Mouse (Mus musculus): ENCODE measurements around the gene Ubxn11. TPM values are rescaled to one million over a fixed set of nuclear protein-coding genes. Genes with fewer than 3 reads are reported as not detected.

Gene Ubxn11
- polyA plus RNA-seq, 1 experiment from 2014 or later, result 10.0 TPM

DNA sequence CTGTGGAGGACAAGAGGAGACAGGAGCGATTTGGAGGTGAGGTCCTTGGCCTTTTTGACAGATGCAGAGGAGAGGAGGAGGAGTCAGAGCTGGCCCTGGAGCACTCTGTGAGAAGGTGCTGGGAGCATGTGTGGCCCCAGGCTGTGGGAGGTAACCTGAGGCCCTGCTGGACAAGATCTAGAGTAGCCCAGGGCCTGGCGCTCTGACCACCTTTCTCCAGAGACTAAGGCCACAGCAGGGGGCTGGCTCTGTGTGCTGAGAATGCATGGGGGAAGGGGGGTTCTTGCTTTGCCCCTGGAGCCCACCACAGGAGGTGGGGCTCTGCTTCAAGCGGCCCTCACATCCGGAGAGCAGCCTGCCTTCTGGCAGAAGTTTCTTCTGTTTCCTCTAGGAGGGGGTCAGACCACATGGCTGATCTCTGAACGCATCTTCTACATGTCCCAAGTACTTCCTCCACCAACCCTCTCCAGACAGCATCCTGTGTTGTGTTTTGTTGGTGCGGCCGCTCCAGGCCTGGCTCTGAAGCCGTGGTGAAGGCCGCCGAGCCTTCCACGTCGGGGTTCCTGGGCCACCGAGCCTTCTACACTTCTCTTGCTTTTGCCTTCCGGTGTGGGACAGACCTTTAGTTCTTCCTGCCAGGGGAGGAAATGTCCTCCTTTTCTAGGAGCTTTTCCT, 15.9 kb downstream of the Ubxn11 start:
- H3K27me3 ChIP-seq, result no peaks in the 10 kb centered on the region
- DNase-seq (ENCODE audit: low read depth, low spot score) (no peak), ATAC-seq (no peak)
- no peak for TF ChIP-seq CTCF (IDR thresholded peaks at IDR 0.05)
- CTCF ChIA-PET, result no interaction called here
- POLR2A ChIA-PET, result no interaction called here
- in situ Hi-C loops (cut with MboI; ENCODE audit: low pct_unique_long_range_greater_than_20kb), result no loop called here

DNA sequence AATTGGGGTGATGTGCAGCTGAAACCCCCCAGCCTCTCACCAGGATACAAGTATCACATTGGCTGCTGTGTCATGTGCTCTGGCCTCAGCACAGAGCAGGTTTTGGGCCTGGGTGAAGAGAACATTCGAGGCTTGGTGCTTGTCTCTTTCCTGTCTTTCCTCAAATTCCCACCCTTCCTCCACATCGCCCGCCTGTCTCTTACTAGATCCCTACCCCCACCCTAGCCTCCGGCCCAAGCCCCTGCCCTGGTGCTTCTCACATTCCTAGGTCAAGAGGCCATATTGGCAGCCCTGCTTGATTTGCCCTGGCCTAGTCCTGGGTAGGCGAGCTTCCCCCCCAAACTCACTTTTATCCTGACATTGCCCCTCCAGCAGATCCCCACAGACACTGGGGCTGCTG, 16.7 kb downstream of the Ubxn11 start:
- DNase-seq (ENCODE audit: low read depth, low spot score) (no peak), ATAC-seq (no peak)
- in situ Hi-C loops (cut with MboI; ENCODE audit: low pct_unique_long_range_greater_than_20kb), result no loop called here
- H3K27me3 ChIP-seq, result no peaks in the 10 kb centered on the region
- TF ChIP-seq CTCF (IDR thresholded peaks at IDR 0.05), result no peak
- ChIA-PET CTCF (no interaction called here), POLR2A (no interaction called here)

DNA sequence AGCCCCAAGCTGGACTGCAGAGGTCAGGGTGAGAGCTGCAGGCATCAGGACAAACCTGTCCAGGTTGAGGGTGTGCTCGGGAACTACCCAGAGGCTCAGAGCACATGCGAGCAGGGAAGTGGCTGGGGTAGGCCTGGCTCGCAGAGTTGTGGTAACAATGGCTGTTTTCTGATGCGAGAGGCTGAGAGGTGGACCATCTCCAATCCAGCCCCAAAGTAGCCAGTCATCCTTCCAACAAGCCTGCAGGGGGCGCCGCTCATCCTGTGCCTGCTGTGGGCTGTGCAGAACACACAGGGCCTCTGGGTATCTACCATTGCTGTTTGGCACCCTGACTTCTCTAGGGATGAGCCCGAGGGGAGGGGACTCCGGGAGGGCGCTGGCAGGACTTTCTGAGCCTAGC, 17.3 kb downstream of the Ubxn11 start:
- in situ Hi-C loops (cut with MboI; ENCODE audit: low pct_unique_long_range_greater_than_20kb), result no loop called here
- no peak for DNase-seq (ENCODE audit: low read depth, low spot score)
- no peaks in the 10 kb centered on the region for H3K27me3 ChIP-seq
- no peak for TF ChIP-seq CTCF (IDR thresholded peaks at IDR 0.05)
- no peak for ATAC-seq
- CTCF ChIA-PET, result no interaction called here
- POLR2A ChIA-PET, result no interaction called here

DNA sequence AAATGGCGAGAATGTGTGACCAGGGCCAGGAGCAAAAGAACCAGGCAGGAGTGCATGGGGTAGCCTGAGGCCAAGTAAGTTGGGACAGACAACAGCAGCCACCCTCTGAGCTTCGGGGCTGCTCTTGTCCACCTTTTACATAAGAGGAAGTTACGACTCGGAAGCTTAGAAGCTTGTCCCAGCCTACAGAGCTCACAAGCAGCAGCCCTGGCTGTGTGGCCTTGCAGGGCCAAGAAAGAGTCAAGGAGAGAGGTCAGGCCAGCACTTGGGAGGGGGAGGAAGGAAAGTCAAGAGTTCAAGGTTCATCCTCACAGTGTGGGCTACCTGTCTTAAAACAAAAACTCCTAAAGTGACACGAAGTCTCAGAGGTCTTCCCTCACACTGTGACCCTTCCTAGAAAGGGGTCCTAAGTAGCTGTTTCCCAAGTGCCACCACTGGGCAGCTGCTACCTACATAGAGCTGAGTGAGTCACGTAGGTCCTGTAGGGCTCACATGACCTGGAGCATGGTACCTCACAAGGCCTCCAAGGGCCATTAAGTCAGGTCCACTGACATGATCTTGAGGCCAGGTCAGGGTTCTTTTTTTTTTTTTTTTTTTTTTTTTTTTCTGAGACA, 17.9 kb downstream of the Ubxn11 start:
- POLR2A ChIA-PET, result no interaction called here
- CTCF ChIA-PET, result no interaction called here
- in situ Hi-C loops (cut with MboI; ENCODE audit: low pct_unique_long_range_greater_than_20kb), result no loop called here
- ATAC-seq (no peak), DNase-seq (ENCODE audit: low read depth, low spot score) (no peak)
- no peaks in the 10 kb centered on the region for H3K27me3 ChIP-seq
- no peak for TF ChIP-seq CTCF (IDR thresholded peaks at IDR 0.05)

DNA sequence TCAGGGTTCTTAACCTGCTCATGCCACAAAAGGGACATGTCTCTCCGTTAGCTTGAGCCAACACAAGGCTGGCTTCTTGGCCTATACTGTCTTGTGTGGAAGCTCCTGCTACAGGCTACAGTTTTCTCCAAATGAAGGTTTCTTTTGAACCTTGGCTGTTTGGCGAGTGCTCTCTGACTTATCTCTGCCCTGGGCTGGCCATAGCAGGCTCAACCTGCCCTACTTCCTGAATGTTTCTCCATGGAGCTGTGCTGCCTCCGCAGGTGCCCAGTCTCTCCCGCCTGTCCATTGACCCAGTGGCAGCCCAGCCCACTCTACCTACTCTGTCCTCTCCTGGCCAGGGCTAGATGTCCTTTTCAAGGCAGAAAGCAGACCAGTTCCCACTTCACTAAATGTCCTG, 18.5 kb downstream of the Ubxn11 start:
- CTCF ChIA-PET, result no interaction called here
- no peak for TF ChIP-seq CTCF (IDR thresholded peaks at IDR 0.05)
- in situ Hi-C loops (cut with MboI; ENCODE audit: low pct_unique_long_range_greater_than_20kb), result no loop called here
- DNase-seq (ENCODE audit: low read depth, low spot score), result no peak
- no peaks in the 10 kb centered on the region for H3K27me3 ChIP-seq
- no peak for ATAC-seq
- POLR2A ChIA-PET, result interaction anchor here (0.7 kb wide), 1 partner anchor 23 kb away, joined by 3 read pairs; no protein-coding TSS in a partner anchor

DNA sequence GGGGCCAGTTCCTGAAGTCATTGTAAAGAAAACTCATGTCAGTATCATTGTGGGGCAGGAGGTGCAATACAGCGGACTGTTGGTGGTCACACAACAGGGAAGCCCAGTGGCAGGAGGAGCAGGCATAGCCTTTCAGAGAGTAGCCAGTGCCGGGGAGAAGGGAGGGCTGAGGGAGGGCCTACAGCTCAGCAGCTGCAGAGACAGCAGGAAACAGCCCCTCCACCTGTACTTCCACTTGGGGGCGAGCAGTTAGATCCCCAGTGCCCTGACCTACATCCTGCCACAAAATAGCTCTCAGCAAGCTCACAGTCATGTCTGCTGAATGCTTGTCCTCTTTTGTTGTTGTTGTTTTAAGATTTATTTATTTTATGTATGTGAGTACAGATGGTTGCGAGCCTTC, 19.2 kb downstream of the Ubxn11 start:
- ATAC-seq (no peak), DNase-seq (ENCODE audit: low read depth, low spot score) (no peak)
- no peak for TF ChIP-seq CTCF (IDR thresholded peaks at IDR 0.05)
- ChIA-PET CTCF (no interaction called here), POLR2A (interaction anchor here (0.7 to 0.9 kb wide), 2 partner anchors 24 to 27 kb away, joined by 3 to 4 read pairs; partner anchors contain the start of gene Cd52)
- no peaks in the 10 kb centered on the region for H3K27me3 ChIP-seq
- in situ Hi-C loops (cut with MboI; ENCODE audit: low pct_unique_long_range_greater_than_20kb), result no loop called here

DNA sequence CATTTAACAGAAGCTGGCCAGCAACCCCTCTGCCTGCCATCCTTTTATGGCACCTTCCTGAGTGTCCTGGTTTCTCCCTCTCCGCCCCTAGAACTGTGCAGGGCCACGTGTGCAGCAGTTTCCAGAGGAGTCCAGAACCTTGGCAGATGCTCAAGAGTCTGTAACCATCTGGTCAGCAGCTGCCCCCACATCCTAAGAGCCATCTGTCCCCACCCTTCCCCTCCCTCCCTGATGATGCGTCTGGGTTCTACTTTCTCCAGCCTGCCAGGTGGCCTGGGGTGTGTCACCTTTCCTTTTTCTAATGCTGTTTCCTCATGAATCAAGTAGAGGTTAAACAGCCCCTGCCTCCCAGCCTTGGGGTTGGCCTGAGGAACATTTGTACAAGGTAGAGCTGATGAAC, 19.9 kb downstream of the Ubxn11 start:
- POLR2A ChIA-PET, result interaction anchor here (0.9 kb wide), 1 partner anchor 27 kb away, joined by 4 read pairs; the partner anchor contains the start of gene Cd52
- DNase-seq (ENCODE audit: low read depth, low spot score) (no peak), ATAC-seq (no peak)
- H3K27me3 ChIP-seq, result no peaks in the 10 kb centered on the region
- CTCF ChIA-PET, result interaction anchor here (1.4 kb wide), 1 partner anchor 30 kb away, joined by 3 read pairs; no protein-coding TSS in a partner anchor
- TF ChIP-seq CTCF (IDR thresholded peaks at IDR 0.05), result no peak
- in situ Hi-C loops (cut with MboI; ENCODE audit: low pct_unique_long_range_greater_than_20kb), result no loop called here

DNA sequence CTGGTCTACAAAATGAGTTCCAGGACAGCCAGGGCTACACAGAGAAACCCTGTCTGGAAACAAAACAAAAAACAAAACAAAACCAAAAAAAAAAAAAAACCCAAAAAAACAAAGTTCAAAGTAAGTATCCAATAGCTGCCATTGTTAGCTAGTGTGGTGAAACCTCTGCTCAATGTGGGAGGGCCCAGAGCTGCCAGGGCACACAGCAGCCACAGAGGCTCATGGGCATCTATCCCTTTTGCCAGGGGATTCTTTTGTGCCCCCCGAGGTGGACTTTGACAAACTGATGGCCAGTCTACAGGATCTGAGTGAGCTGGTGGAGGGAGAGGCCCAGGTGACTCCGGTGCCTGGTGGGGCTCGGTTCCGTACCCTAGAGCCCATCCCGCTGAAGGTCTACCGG, 20.8 kb downstream of the Ubxn11 start:
- CTCF ChIA-PET, result interaction anchor here (1.0 to 1.7 kb wide), 4 partner anchors 10 to 31 kb away, joined by 3 read pairs; no protein-coding TSS in a partner anchor
- TF ChIP-seq CTCF (IDR thresholded peaks at IDR 0.05), result no peak
- DNase-seq (ENCODE audit: low read depth, low spot score), result no peak
- H3K27me3 ChIP-seq, result no peaks in the 10 kb centered on the region
- in situ Hi-C loops (cut with MboI; ENCODE audit: low pct_unique_long_range_greater_than_20kb), result no loop called here
- ATAC-seq, result no peak
- POLR2A ChIA-PET, result no interaction called here

DNA sequence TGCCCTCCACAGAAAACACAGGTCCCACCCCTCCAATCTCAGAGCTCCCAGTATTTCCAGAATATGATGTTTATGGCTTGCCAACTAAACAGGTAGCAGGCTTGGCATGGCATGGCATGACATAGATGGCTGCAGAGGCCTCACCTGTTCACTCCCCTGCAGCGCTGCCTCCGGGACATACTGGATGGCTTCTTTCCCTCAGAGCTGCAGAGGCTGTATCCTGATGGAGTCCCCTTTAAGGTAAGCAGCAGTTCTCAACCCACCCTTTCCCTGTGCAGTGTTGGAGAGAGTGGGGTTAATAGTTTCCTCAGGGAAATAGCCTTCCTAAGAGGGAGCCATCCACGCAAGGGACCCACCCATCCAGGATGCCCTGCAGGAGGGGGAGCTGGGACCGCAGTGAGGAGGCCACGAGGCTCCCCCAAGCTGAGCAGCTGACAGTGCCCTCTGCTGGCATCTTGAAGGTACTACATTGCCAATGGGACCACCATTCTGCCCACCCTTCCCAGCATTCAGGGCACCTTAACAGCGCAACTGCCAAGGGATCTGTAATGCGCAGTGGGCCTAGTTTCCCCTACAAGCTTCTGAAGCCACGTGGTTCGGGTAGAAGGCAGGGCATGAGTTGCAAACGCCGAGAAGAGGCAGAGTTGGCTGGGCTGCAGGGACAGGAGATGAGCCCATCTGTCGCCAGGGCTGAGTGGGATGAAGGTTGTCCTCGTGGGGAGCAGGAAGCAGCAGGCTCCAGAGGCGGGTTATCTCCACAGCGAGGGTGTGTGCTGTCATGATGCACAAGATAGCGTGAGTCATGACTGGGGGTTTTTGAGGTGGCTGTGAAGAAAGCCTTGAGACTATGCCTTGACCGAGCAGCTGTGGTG, 21.5 kb downstream of the Ubxn11 start:
- DNase-seq (ENCODE audit: low read depth, low spot score) (no peak), ATAC-seq (no peak)
- in situ Hi-C loops (cut with MboI; ENCODE audit: low pct_unique_long_range_greater_than_20kb), result no loop called here
- POLR2A ChIA-PET, result interaction anchor here (0.5 kb wide), 1 partner anchor 1229 kb away, joined by 3 read pairs; no protein-coding TSS in a partner anchor
- no peak for TF ChIP-seq CTCF (IDR thresholded peaks at IDR 0.05)
- CTCF ChIA-PET, result interaction anchor here (0.8 to 1.7 kb wide), 4 partner anchors 11 to 28 kb away, joined by 3 read pairs; no protein-coding TSS in a partner anchor
- H3K27me3 ChIP-seq, result no peaks in the 10 kb centered on the region

DNA sequence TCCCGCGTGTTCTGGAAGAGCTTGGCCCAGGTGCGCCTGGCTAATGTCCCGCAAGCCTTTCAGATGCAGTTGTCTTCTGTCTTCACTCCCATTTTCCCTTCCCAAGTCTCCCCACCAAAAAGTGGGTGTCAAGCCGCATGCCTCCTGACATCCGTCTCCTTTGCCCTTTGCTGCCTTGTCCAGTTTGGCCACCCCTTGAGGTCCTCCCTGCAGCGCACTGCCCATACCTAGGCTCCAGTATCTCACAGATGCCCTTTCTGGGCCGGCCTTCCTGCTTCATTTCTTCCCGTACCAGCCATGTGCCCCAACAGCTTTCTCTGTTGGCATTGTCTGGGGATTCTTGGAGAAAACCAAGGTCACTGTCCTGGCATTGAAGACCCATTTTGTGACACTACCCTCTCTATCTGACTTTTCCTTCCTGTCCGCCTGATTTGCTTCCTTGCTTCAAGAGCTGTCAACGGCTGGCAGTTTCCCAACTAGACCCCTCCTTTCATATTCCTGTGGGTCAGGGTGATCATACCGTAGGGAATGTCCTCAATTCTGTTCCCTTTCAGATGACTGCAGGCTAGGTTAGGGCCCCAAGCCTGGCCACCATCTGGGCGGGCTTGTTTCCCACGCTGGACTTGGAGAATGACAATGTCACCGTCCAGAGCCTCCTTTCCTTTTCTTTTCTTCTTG, 23.2 kb downstream of the Ubxn11 start:
- DNase-seq (ENCODE audit: low read depth, low spot score) (no peak), ATAC-seq (no peak)
- no peaks in the 10 kb centered on the region for H3K27me3 ChIP-seq
- TF ChIP-seq CTCF (IDR thresholded peaks at IDR 0.05), result no peak
- ChIA-PET CTCF (no interaction called here), POLR2A (no interaction called here)
- in situ Hi-C loops (cut with MboI; ENCODE audit: low pct_unique_long_range_greater_than_20kb), result no loop called here

Data from Patski (cell line).